Mouse (Mus musculus): ENCODE measurements around the gene Ubap2l.
A peak's percentile ranks its signal among the peaks of the same experiment; 100 is the strongest.

Ubap2l gene

DNA sequence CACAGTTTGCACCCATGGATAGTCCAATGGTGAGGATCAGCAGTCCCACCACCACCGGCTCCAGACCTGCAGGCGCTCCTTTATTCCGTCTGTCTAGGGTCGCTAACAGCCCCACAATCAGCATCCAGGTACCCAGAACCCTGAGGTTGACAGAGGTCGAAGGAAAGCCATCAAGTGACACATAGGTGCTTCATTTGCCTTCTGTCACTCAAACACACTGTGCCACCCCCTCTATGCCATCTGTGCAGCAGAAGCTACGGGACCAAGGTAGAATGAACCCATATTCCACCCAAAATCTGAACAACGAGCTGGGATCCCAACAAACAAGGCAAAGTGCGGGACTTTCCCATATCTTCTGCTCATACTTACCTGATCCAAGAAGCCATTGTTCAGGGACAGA is 86.9 kb downstream of the Ubap2l start:
- DNase-seq = no peak

DNA sequence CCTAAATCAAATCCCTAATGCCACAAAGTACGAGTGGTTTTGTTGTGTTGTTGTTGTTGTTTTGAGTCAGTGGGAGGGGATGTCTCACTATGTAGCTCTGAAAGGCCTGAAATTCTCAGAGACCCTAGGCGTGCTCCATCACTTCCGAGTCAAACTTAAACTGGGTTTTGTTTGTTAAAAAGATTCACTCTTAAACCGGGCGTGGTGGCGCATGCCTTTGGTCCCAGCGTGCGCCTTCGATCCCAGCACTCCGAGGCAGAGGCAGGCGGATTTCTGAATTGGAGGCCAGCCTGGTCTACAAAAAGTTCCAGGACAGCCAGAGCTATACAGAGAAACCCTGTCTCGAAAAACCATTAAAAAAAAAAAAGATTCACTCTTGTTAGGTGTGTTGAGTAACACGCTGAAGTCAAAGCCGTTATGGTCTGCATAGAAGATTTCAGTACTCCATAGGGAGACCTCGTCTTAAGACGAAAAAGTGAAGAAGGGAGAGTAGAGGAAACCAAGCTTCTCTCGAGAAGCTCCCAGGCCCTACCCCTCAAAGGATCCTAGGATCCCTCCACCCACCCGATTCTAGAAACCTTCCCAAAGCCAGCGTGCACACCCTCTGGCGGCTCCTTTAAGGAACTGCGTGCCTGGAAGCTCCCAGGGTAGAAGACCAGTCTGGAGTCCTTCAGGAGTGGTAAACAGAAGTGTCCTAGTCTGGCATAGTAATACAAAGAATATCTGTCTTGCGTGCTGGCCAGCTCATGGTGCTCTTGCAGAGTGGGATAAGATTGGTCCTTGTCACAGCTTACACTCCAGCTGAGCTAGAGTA is 88.3 kb downstream of the Ubap2l start:
- peak; percentile 84 to 85 for DNase-seq

DNA sequence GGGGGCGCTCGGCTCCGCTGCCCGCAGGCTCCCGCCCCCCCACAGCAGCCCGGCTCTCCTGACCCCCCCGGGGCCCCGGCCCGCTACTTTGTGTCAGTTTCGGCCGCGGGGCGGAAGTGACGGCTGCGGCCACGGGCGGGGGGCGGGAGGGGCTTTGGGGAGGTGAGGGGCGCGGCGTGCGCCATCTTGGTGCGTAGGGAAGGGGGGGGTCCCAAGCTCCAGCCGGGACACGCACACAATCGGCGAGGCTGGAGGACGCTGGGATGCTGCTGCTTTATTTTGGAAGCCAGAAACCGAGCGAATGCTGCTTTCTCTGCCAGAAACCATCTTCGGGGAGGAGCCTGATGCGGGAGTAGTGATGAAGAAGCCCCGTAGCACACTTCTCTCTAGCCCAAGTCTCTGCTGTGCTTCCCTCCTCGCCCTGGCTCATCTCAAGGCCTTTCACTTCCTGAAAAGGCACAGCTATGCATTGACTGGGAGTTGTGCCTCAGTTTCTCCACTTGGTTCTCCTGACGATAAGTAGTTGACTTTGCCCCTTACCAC is 89.1 kb downstream of the Ubap2l start, which contains the start of gene Atp8b2:
Gene Atp8b2, minus strand, starts transcription at position 288 of the 543 bp plus-strand sequence.
- DNase-seq = peak; percentile 89 to 92

DNA sequence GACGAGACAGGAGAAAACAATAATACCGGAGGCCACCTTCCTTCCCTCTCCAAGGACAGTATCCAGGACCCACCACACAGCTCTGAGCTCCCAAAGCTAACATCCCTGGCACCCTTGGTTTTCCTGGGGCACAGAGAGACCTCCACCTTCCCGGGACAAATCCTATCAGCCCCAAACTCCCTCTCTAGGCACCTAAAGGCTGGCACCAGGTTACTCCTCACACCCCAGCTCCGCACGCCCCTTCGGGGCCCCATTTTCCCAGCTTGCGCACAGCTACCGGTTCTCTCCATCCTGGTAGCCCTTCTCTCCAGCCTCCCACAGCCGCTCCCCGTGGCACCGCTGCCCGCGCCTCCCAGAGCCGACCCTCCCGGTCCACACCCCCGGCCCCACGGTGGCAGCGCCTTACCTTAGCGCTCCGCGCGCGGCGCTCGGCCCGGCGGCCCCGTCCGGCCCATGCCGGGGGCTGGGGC is 89.6 kb downstream of the Ubap2l start:
- peak in 1 of 2 experiments; percentile 55 for DNase-seq

DNA sequence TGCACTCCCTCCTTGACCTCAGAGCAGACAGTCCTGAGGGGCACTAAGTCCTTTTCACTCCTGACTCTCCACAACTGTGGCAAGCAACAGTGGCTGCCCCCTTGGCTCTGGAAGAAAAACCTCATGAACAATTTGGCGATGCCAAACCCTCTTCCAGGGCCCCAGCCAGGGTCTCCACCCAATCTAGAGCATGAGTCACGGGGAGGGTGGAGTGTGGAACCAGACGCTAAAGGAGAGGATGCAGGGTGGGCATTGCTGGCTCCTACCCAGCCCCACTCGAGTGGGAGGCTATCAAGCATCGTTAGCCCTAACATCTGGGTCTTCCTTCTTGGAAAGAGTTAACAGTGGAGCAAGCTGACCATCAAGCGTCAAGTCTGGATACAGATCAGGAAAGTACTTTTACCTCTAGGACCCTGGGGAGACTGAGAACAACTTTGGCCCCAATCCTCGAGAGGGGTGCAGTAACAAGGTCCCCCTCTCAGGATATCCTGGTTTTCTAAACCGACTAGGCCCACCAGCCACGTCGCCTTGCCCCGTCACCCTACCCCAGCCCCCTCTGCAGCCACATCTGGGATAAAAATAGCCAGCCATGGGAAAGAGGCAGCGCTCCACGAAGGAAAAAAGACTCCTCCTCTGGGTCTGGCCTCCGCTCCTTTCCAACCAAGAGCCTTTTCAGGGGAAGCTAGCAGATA is 90.2 kb downstream of the Ubap2l start:
- DNase-seq = peak; percentile 33 to 59

DNA sequence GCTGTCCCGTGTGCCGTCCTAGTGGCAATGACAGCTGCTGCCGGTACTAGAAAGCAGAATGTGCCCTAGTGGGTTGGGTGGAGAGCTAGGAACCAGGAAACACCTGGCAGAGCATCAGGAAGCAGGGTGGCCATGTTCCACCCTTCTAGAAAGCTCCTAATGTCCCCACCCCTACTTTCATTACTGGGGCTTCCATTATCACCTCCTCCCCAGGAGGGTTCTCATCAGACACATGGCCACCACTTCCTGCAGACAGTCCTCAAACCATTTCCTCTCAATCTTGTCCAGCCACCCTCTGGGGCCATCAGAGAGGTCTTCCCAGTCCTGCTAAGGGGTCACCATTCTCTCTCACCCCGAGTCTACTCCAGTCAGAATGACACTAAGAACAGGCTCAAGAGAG is 91.0 kb downstream of the Ubap2l start:
- peak in 1 of 2 experiments; percentile 16 for DNase-seq

DNA sequence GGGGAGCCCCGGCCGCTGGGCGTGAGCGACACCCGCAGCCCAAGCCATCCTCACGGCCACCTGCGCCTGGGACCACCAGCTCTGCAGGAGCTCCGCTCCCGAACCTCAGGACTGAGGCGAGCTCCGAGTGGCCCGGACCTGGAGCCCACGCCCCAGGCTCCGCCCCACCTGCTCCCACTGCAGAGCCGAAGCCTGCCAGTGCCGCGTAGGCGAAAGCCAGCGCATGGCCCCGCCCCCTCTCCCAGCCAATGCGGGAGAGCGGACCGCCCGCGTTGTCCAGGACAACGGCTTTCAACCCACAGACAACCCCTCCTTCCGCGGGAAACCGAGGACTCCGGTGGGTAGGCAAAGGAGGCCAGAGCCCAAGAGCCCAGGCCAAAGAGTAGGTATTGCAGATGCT is 92.0 kb downstream of the Ubap2l start:
- DNase-seq = peak; percentile 96 to 98

DNA sequence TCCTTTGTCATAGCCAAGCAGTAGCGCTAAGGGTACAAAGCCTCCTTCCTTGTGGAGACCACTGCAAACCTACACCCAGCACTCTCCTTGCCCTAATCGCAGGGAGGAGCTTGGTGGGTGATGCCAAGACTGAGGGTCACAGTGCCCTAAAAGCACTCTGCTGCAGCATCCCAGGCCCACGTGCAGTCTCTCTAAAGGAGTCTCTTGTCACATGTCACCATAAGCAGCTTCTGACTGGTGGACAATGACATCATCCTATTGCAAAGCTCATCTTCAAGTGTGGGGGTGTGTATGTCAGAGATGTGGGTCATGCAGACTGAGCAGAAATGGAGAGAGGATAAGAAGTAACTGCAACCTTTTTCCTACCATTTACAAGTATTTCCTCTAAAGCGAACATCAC is 93.0 kb downstream of the Ubap2l start:
- peak; percentile 56 to 60 for DNase-seq

DNA sequence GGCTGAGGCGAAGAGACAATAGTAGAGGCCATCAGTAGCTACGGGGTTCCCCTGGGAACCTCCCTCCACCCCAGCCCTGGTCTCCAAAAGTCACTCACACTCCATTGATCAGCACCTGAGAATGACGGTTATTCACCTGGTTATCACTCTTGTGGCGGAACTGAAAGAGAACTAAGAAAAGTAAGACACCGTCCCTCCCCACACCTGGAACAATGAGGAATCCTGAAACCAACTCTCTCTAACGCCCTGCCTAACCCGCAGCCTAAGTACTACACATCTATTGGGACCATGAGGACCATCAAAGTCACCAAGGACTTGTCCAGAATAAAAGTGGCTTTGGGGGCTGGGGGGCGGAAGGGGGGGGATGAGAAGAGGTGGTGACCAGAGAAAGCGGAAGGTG is 94.5 kb downstream of the Ubap2l start:
- DNase-seq = no peak

DNA sequence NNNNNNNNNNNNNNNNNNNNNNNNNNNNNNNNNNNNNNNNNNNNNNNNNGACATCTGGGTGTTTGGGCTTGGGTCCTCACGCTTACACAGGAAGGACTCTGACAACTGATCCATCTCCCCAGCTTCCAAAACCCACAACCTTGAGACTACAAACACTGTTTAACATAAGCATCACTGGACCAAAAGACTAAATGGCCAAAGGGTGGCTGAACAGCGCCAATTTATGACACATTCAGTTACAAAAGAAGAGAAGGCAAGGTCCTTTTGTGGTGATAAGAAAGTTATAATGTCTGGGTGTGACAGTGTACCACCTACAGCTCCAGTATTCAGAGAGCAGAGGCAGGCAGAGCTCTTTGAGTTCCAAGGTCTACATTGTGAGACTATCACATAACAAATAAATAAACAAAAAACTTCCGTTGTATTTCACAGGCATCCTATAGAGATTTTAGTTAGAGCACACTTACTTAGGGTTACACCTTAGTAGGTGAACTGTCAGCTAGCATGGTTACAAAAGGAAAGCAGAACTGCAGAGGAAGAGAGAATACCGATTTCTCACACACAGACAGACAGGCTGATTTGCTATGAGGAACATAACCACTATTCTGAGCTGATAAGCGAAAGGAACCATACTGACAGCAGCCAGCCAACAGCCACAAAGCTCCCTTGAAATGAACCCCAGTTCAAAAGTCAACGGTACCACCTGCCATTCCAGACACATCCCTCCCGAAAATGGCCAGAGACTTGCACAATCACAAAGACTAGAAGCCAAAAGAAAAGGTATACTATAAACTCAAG is 96.1 kb downstream of the Ubap2l start:
- DNase-seq = no peak

DNA sequence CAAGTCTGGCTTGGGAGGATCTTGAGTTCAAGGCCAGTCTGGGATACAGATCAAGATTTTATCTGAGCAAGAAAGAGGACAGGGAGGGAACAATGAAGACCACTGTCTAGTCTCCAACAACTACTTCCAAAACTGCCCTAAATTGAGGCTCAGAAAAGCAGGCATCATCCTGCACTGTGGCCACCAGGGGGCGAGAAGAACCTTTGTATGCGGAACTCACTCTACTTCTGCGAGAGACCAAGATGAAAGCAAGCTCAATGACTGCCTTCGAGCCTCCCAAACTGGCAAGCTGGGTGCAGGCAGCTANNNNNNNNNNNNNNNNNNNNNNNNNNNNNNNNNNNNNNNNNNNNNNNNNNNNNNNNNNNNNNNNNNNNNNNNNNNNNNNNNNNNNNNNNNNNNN is 99.0 kb downstream of the Ubap2l start:
- peak; percentile 84 to 89 for DNase-seq

Measured in cerebellum, postnatal 10 days (tissue).